25 mouse cellular contexts compared by ENCODE assay signal in the genomic region with DNA sequence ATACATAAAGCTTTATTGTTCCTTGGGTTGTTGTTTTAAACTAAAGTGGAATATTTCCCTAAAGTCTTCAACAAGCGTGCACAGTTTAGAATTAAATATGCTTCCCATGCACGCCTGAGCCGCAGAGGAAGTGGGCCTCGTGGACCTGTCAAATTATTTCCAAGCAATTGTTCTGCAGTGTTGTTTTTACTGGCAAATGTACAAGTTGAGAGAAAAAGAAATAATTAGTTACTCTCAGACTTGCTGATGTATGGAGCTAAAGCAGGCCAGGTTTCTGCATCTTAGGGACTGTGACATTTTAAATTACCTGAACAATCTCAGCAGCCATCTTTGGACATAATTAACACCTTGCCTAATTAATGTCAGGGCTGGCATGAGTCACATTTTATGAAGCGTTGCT. TPM values are rescaled to one million over a fixed set of nuclear protein-coding genes. Genes with fewer than 3 reads are reported as not detected.
A peak's percentile ranks its signal among the peaks of the same experiment; 100 is the strongest.
DNase-seq lines count a peak whose midpoint lies in the region; ATAC-seq and TF ChIP-seq lines count a peak whose summit lies in the region.
"Had no signal": no experiment of that assay in that cellular context is flagged by ENCODE, and none has a peak within 500 bp of the region (broad histone marks: within the 10 kb centered on the region; RNA-seq: fewer than 3 reads in every experiment).

No protein-coding gene starts in this region.

- H3K9me3 ChIP-seq in embryonic facial prominence, embryonic 14.5 days (ENCODE audit: control insufficient read depth, low read length) = no peaks in the 10 kb centered on the region
- H3K9me3 ChIP-seq in embryonic facial prominence, embryonic 10.5 days = no peaks in the 10 kb centered on the region
- H3K9me3 ChIP-seq in heart, embryonic 15.5 days (replicated peaks) = no peaks in the 10 kb centered on the region
- H3K9me3 ChIP-seq: embryonic facial prominence, embryonic 13.5 days; midbrain, embryonic 15.5 days had no signal

- H3K27me3 ChIP-seq in embryonic facial prominence, embryonic 14.5 days (replicated peaks; ENCODE audit: control insufficient read depth, insufficient read depth, low read length) = no peaks in the 10 kb centered on the region
- 0 out of 2 replicates have a peak, but pooled peaks cover 3% of the 10 kb centered on the region for H3K27me3 ChIP-seq in embryonic facial prominence, embryonic 10.5 days (replicated peaks; ENCODE audit: low read depth, poor library complexity, severe bottlenecking)
- no peaks in the 10 kb centered on the region for H3K27me3 ChIP-seq in heart, embryonic 15.5 days
- no peaks in the 10 kb centered on the region for H3K27me3 ChIP-seq in kidney, adult 2 months (replicated peaks; ENCODE audit: control insufficient read depth, insufficient read depth, low read length)
- H3K27me3 ChIP-seq: megakaryocyte, embryonic 14.5 days; midbrain, embryonic 15.5 days had no signal

- ATAC-seq in embryonic facial prominence, embryonic 14.5 days (ENCODE audit: low read depth) = no peak
- ATAC-seq in heart, embryonic 15.5 days (replicated peaks; ENCODE audit: insufficient number of reproducible peaks, insufficient read depth, low FRiP score, low read depth) = no peak
- ATAC-seq: inflammation-experienced regulatory T-cells, adult 6 months; liver, postnatal 0 days; midbrain, embryonic 15.5 days; Patski had no signal

- WGBS in embryonic facial prominence, embryonic 14.5 days = 43% methylated on average over 5 of the region's 5 CpGs
- WGBS in embryonic facial prominence, embryonic 10.5 days = 75% methylated on average over 5 of the region's 5 CpGs
- WGBS in heart, embryonic 15.5 days = 54% methylated on average over 5 of the region's 5 CpGs
- 30% methylated on average over 5 of the region's 5 CpGs for WGBS in kidney, adult 2 months

- TF ChIP-seq POLR2A in kidney, adult 2 months (IDR thresholded peaks at IDR 0.05; ENCODE audit: low read depth, low read length) = no peak

- H3K4me1 ChIP-seq in embryonic facial prominence, embryonic 14.5 days (ENCODE audit: control insufficient read depth, insufficient read depth, low read length) = no peaks in the 10 kb centered on the region
- peaks cover 7% of the 10 kb centered on the region for H3K4me1 ChIP-seq in embryonic facial prominence, embryonic 10.5 days
- H3K4me1 ChIP-seq in heart, embryonic 15.5 days (replicated peaks) = 0 out of 2 replicates have a peak, but pooled peaks cover 2% of the 10 kb centered on the region
- H3K4me1 ChIP-seq in kidney, adult 2 months (ENCODE audit: control insufficient read depth, insufficient read depth, low read length) = no peaks in the 10 kb centered on the region
- H3K4me1 ChIP-seq: megakaryocyte, embryonic 14.5 days had no signal

- no peak overlapping the region for H3K9ac ChIP-seq in embryonic facial prominence, embryonic 14.5 days (ENCODE audit: low read depth, low read length)
- no peak overlapping the region for H3K9ac ChIP-seq in heart, embryonic 15.5 days
- H3K9ac ChIP-seq: embryonic facial prominence, embryonic 13.5 days; liver, postnatal 0 days; midbrain, embryonic 15.5 days had no signal

- H3K36me3 ChIP-seq in embryonic facial prominence, embryonic 14.5 days (ENCODE audit: control insufficient read depth, insufficient read depth, low read length) = no peaks in the 10 kb centered on the region
- H3K36me3 ChIP-seq in embryonic facial prominence, embryonic 10.5 days (replicated peaks) = no peaks in the 10 kb centered on the region
- H3K36me3 ChIP-seq in heart, embryonic 15.5 days = no peaks in the 10 kb centered on the region
- no peaks in the 10 kb centered on the region for H3K36me3 ChIP-seq in kidney, adult 2 months (ENCODE audit: control insufficient read depth, insufficient read depth, low read length)
- H3K36me3 ChIP-seq: embryonic facial prominence, embryonic 13.5 days; midbrain, embryonic 15.5 days had no signal

- DNase-seq in embryonic facial prominence, embryonic 14.5 days (ENCODE audit: low spot score) = peak; percentile 61
- DNase-seq in embryonic facial prominence, embryonic 10.5 days (ENCODE audit: low spot score) = no peak
- no peak for DNase-seq in heart, adult 18-20 months
- DNase-seq in kidney, postnatal 10 days = peak; percentile 20
- DNase-seq in kidney, adult 2 months = no peak
- peak; percentile 27 for DNase-seq in forelimb bud, embryonic 11.5 days (ENCODE audit: low read depth, low spot score)
- DNase-seq in urinary bladder, postnatal 25 days (ENCODE audit: low spot score) = no peak
- DNase-seq: adrenal gland, adult 8-10 months; cerebellum, adult 9-11 months; gastrocnemius, postnatal 36 days; kidney, postnatal 25 days; liver, postnatal 0 days; lung, postnatal 14 days; right cerebral cortex, postnatal 4 days had no signal

- H3K4me3 ChIP-seq in embryonic facial prominence, embryonic 14.5 days (ENCODE audit: low read depth, low read length) = no peak overlapping the region
- no peak overlapping the region for H3K4me3 ChIP-seq in embryonic facial prominence, embryonic 10.5 days
- H3K4me3 ChIP-seq in heart, embryonic 15.5 days = no peak overlapping the region
- no peak overlapping the region for H3K4me3 ChIP-seq in kidney, adult 2 months (ENCODE audit: insufficient read depth, low read depth, low read length)
- H3K4me3 ChIP-seq: embryonic facial prominence, embryonic 13.5 days; megakaryocyte, embryonic 14.5 days; midbrain, embryonic 15.5 days had no signal

- no peak overlapping the region for H3K27ac ChIP-seq in embryonic facial prominence, embryonic 14.5 days (replicated peaks; ENCODE audit: low read depth, low read length)
- no peak overlapping the region for H3K27ac ChIP-seq in embryonic facial prominence, embryonic 10.5 days (replicated peaks)
- peak overlapping the region; percentile 28; the same call in 1 of the 2 replicates for H3K27ac ChIP-seq in heart, embryonic 15.5 days
- no peak overlapping the region for H3K27ac ChIP-seq in kidney, adult 2 months (ENCODE audit: insufficient read depth, low read depth, low read length)
- H3K27ac ChIP-seq: embryonic facial prominence, embryonic 13.5 days; midbrain, embryonic 15.5 days; stomach, postnatal 0 days had no signal

- no peak for TF ChIP-seq CTCF in kidney, adult 2 months (conservative IDR thresholded peaks at IDR 0.05; ENCODE audit: insufficient read depth, insufficient read length, low read depth, low read length)

- no peak overlapping the region for H3K4me2 ChIP-seq in embryonic facial prominence, embryonic 14.5 days (ENCODE audit: low read depth, low read length)
- H3K4me2 ChIP-seq in heart, embryonic 15.5 days = no peak overlapping the region
- H3K4me2 ChIP-seq: embryonic facial prominence, embryonic 13.5 days; heart, embryonic 11.5 days; midbrain, embryonic 15.5 days had no signal

RNA-seq across cellular contexts. Expression of a gene that starts 58.3 kb away (rescaled TPM):
- polyA plus RNA-seq in embryonic facial prominence, embryonic 14.5 days (2014; fragmentation: Nextera tagmentation; extraction: Ambion mirVana) = 0.22 and 2.2 TPM in 2 replicates
- 0.19 TPM in 1 of 2 replicates, not detected in the other for polyA plus RNA-seq in embryonic facial prominence, embryonic 10.5 days (2016; fragmentation: Nextera tagmentation; extraction: Ambion mirVana)
- 0.05 and 0.09 TPM in 2 replicates for polyA plus RNA-seq in heart, embryonic 15.5 days (2015; fragmentation: Nextera tagmentation; extraction: Ambion mirVana)
- under 1 TPM in 1 of 2 experiments, not detected in 1; 0.26 TPM for total RNA-seq in heart, adult 18-20 months (2021)
- 0.05 TPM in 1 of 2 replicates, not detected in the other for polyA plus RNA-seq in kidney, adult 2 months (2012; rRNA removed)
- total RNA-seq: adrenal gland, adult 8-10 months; gastrocnemius, postnatal 36 days; hematopoietic stem cell, adult 5-6 weeks; left cerebral cortex, adult 18-20 months; liver, adult 2 months had no signal
- polyA plus RNA-seq: embryonic facial prominence, embryonic 13.5 days; heart, embryonic 11.5 days; inflammation-experienced regulatory T-cells, adult 6 months; liver, adult 2 months; liver, postnatal 0 days; Patski; stomach, postnatal 0 days had no signal

Comparison
In these comparisons a context has a peak if more than half of its experiments do, and no peak if none do; other contexts are left out.
1. DNase-seq: peak in embryonic facial prominence, embryonic 14.5 days (single experiment), kidney, postnatal 10 days (single experiment) and forelimb bud, embryonic 11.5 days (single experiment); none in embryonic facial prominence, embryonic 10.5 days (single experiment), heart, adult 18-20 months (0 of 2), kidney, adult 2 months (single experiment) and urinary bladder, postnatal 25 days (single experiment).